Mouse (Mus musculus): ENCODE data around the gene Psme2.

- TF ChIP-seq CTCF (IDR thresholded peaks at IDR 0.05; ENCODE audit: low read depth) (peak; percentile 54), EP300 (IDR thresholded peaks at IDR 0.05; ENCODE audit: low read depth) (peak; percentile 68)
Measured at GRCm38 (mm10) chr14:55559799-55560201, 31.1 kb downstream of the Psme2 start, which contains the start of gene Dcaf11.

Measured in liver, postnatal 0 days (tissue).